Mouse (Mus musculus): ENCODE data around the gene Afap1l2.

DNA sequence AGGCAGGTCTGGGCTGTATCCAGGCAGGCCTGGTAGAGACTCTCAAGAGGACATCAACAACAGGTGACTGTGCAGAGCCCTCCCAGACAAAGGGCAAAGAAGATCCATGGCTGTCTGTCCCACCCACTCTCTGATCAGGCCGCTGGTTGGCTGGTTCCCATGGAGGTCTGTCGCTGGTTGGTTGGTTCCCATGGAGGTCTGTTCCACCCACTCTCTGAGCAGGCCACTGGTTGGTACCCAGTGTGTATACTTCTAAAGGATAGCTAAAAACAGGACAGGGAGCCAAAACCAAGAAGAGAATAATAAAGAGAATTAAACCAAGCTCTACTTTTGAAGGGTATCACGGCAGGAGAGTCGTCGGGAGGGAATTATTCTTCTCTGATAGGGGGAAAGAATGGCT lies 31.5 kb downstream of the Afap1l2 start:
- TF ChIP-seq MAX (IDR thresholded peaks at IDR 0.05; ENCODE audit: low read length) (no peak), CTCF (conservative IDR thresholded peaks at IDR 0.05 in 1 of 2, IDR thresholded peaks at IDR 0.05 in 1 of 2; ENCODE audit: low read depth in 2 of 2, low read length in 2 of 2) (no peak), EP300 (IDR thresholded peaks at IDR 0.05; ENCODE audit: low read length) (no peak), HCFC1 (IDR thresholded peaks at IDR 0.05; ENCODE audit: low read depth, low read length) (no peak), USF2 (conservative IDR thresholded peaks at IDR 0.05; ENCODE audit: low read depth, low read length) (no peak), ZNF384 (IDR thresholded peaks at IDR 0.05; ENCODE audit: low read depth, low read length) (no peak), GABPA (IDR thresholded peaks at IDR 0.05; ENCODE audit: insufficient replicate concordance, low read depth, low read length) (no peak), POLR2A (IDR thresholded peaks at IDR 0.05; ENCODE audit: low read depth, low read length) (no peak), TBP (conservative IDR thresholded peaks at IDR 0.05; ENCODE audit: low read depth, low read length) (no peak), BHLHE40 (IDR thresholded peaks at IDR 0.05; ENCODE audit: low read depth, low read length) (no peak), NELFE (IDR thresholded peaks at IDR 0.05; ENCODE audit: low read depth, low read length) (no peak), ZC3H11A (IDR thresholded peaks at IDR 0.05; ENCODE audit: low read depth, low read length) (no peak), SIN3A (IDR thresholded peaks at IDR 0.05; ENCODE audit: low read length) (no peak), NRF1 (IDR thresholded peaks at IDR 0.05; ENCODE audit: low read depth, low read length) (no peak)
